Mouse (Mus musculus) embryonic facial prominence, embryonic 15.5 days (tissue): Measurements from ENCODE around the gene Kifc5b. TPM values are rescaled to one million over a fixed set of nuclear protein-coding genes. Genes with fewer than 3 reads are reported as not detected.
"Not testable (repeated sequence)": the region's sequence is repeated elsewhere in the genome, so short reads cannot be mapped to it uniquely, and the experiment has no call there.

Experiments
- ATAC-seq: fragments of 200-750 bp; cut with Nextera tagmentation; 2 replicates; pipeline ENCODE4 v1.8.0; 2017; ENCODE audit warnings: low read depth, moderate TSS enrichment; ENCODE audit not compliant: insufficient number of reproducible peaks, low FRiP score, low TSS enrichment
- H3K27ac ChIP-seq: fragments of 300-500 bp; sonication (generic); replicated peaks from 2 replicates; pipeline ENCODE4 v1.5.1; 2015; ENCODE audit warnings: mild to moderate bottlenecking, inconsistent platforms
- H3K27me3 ChIP-seq: fragments of 300-500 bp; sonication (generic); 2 replicates; pipeline ENCODE4 v1.6.1; 2015; ENCODE audit warnings: inconsistent platforms
- H3K36me3 ChIP-seq: fragments of 300-500 bp; sonication (generic); 2 replicates; pipeline ENCODE4 v1.6.1; 2015; ENCODE audit warnings: mild to moderate bottlenecking, inconsistent platforms
- H3K4me1 ChIP-seq: fragments of 300-500 bp; sonication (generic); 2 replicates; pipeline ENCODE4 v1.6.1; 2015; ENCODE audit warnings: inconsistent platforms
- H3K4me2 ChIP-seq: fragments of 300-500 bp; sonication (generic); replicated peaks from 2 replicates; pipeline ENCODE4 v1.6.1; 2015; ENCODE audit warnings: mild to moderate bottlenecking, inconsistent platforms
- H3K4me3 ChIP-seq: fragments of 300-500 bp; sonication (generic); replicated peaks from 2 replicates; pipeline ENCODE4 v1.5.1; 2015; ENCODE audit warnings: mild to moderate bottlenecking, inconsistent platforms
- H3K9ac ChIP-seq: fragments of 300-500 bp; sonication (generic); 2 replicates; pipeline ENCODE4 v1.6.1; 2015; ENCODE audit warnings: inconsistent platforms
- H3K9me3 ChIP-seq: fragments of 300-500 bp; sonication (generic); replicated peaks from 2 replicates; pipeline ENCODE4 v1.6.1; 2016; ENCODE audit warnings: inconsistent platforms
- WGBS: fragments of 180-500 bp; shearing (Covaris S2); methylation state at CpG from one replicate; pipeline ENCODE4 v1.1.7; 2015; 5-methylcytosine and 5-hydroxymethylcytosine counted together
- microRNA-seq: library from miRNA; unstranded; fragments of <30 nt; microRNA quantifications from one replicate; pipeline ENCODE4, GENCODE M21; 2016; ENCODE audit warnings: borderline number of aligned reads
- polyA plus RNA-seq: library from polyadenylated mRNA; unstranded; fragments of >200 nt; fragmentation: Nextera tagmentation; extraction: Ambion mirVana; gene quantifications from 2 replicates; pipeline ENCODE4 v1.2.1, GENCODE M21; 2015

Gene Kifc5b
- polyA plus RNA-seq, 1 experiment from 2014 or later, result 7.4 TPM

- Histone ChIP-seq H3K4me3 (peak overlapping the region; percentile 85), H3K9me3 (no peaks in the 10 kb centered on the region), H3K9ac (peak overlapping the region; percentile 76), H3K27ac (peak overlapping the region; percentile 93), H3K4me2 (peak overlapping the region; percentile 83), H3K27me3 (no peaks in the 10 kb centered on the region), H3K36me3 (peaks cover 51% of the 10 kb centered on the region), H3K4me1 (peaks cover 45% of the 10 kb centered on the region)
- ATAC-seq, result no peak
- 3% methylated on average over 3 of the region's 3 CpGs for WGBS
Measured at GRCm38 (mm10) chr17:26972107-26972506, 55.2 kb downstream of the Kifc5b start.

- Histone ChIP-seq H3K27me3 (no peaks in the 10 kb centered on the region), H3K4me1 (peaks cover 45% of the 10 kb centered on the region), H3K9ac (peak within 1 kb of the TSS; percentile 76), H3K9me3 (no peaks in the 10 kb centered on the region), H3K36me3 (peaks cover 49% of the 10 kb centered on the region), H3K4me2 (peak within 1 kb of the TSS; percentile 83), H3K27ac (peak within 1 kb of the TSS; percentile 93), H3K4me3 (peak within 1 kb of the TSS; percentile 85)
- WGBS, result under 1% methylated on average over 75 of the region's 75 CpGs
- peak; percentile 99 for ATAC-seq
Measured at GRCm38 (mm10) chr17:26972703-26973574, 56.0 kb downstream of the Kifc5b start, which contains the start of gene Zbtb9. Zbtb9 (plus strand) TSS chr17:26973167.

- Histone ChIP-seq H3K27ac (no peak overlapping the region), H3K9ac (no peak overlapping the region), H3K9me3 (no peaks in the 10 kb centered on the region), H3K27me3 (no peaks in the 10 kb centered on the region), H3K36me3 (peaks cover 53% of the 10 kb centered on the region), H3K4me3 (peak overlapping the region; percentile 85), H3K4me2 (no peak overlapping the region), H3K4me1 (peaks cover 45% of the 10 kb centered on the region)
- 93% methylated on average over 15 of the region's 15 CpGs for WGBS
- ATAC-seq, result no peak
Measured at GRCm38 (mm10) chr17:26974547-26974946, 57.7 kb downstream of the Kifc5b start.

GRCm38 (mm10) chr17:26975415-26975814 is 58.5 kb downstream of the Kifc5b start:
- Histone ChIP-seq H3K4me1 (peaks cover 45% of the 10 kb centered on the region), H3K4me3 (no peak overlapping the region), H3K27ac (no peak overlapping the region), H3K9ac (no peak overlapping the region), H3K9me3 (no peaks in the 10 kb centered on the region), H3K27me3 (no peaks in the 10 kb centered on the region), H3K4me2 (no peak overlapping the region), H3K36me3 (peaks cover 53% of the 10 kb centered on the region)
- ATAC-seq, result no peak

GRCm38 (mm10) chr17:26977354-26977753 is 60.5 kb downstream of the Kifc5b start:
- WGBS, result 88% methylated on average over 6 of the region's 6 CpGs
- H3K4me1 ChIP-seq, result peaks cover 26% of the 10 kb centered on the region
- H3K4me2 ChIP-seq, ATAC-seq, H3K27me3 ChIP-seq, H3K9ac ChIP-seq, H3K9me3 ChIP-seq, H3K4me3 ChIP-seq, H3K27ac ChIP-seq: not testable (repeated sequence)
- H3K36me3 ChIP-seq, result peaks cover 48% of the 10 kb centered on the region

GRCm38 (mm10) chr17:26979426-26979825 is 62.5 kb downstream of the Kifc5b start:
- WGBS, result 77% methylated on average over 2 of the region's 2 CpGs
- Histone ChIP-seq H3K36me3 (peaks cover 48% of the 10 kb centered on the region), H3K9me3 (no peaks in the 10 kb centered on the region), H3K4me1 (peaks cover 15% of the 10 kb centered on the region), H3K4me2 (no peak overlapping the region), H3K27ac (no peak overlapping the region), H3K4me3 (no peak overlapping the region), H3K9ac (no peak overlapping the region), H3K27me3 (no peaks in the 10 kb centered on the region)
- ATAC-seq, result no peak

- Histone ChIP-seq H3K4me2 (no peak overlapping the region), H3K36me3 (peaks cover 31% of the 10 kb centered on the region), H3K9me3 (no peaks in the 10 kb centered on the region), H3K27ac (no peak overlapping the region), H3K4me1 (peaks cover under 1% of the 10 kb centered on the region; the same call in 1 of the 2 replicates), H3K27me3 (no peaks in the 10 kb centered on the region), H3K9ac (no peak overlapping the region), H3K4me3 (no peak overlapping the region)
- ATAC-seq, result no peak
- WGBS, result 71% methylated on average over 2 of the region's 2 CpGs
Measured at GRCm38 (mm10) chr17:26981050-26981449, 64.2 kb downstream of the Kifc5b start.

Small RNA genes within 50 kb of the gene (microRNA-seq; reads per million reads assigned to microRNA genes)
- gene Gm27775, result not detected
- 0.52 reads per million for gene Mir3083
- not detected for gene Mir6968

Other genes with a start within 250 kb of the Kifc5b start
- 7.5 and 9.3 TPM in 2 replicates for gene Crebrf, start 201.4 kb upstream of the Kifc5b start, polyA plus RNA-seq
- 47.8 and 49.6 TPM in 2 replicates for gene Bnip1, start 136.0 kb upstream of the Kifc5b start, polyA plus RNA-seq
- 8.8 and 11.4 TPM in 2 replicates for gene Nkx2-5, start 72.1 kb upstream of the Kifc5b start, polyA plus RNA-seq
- gene Phf1, start 16.0 kb downstream of the Kifc5b start, polyA plus RNA-seq, result 13.6 and 17.4 TPM in 2 replicates
- gene Cuta, start 22.5 kb downstream of the Kifc5b start, polyA plus RNA-seq, result 172 and 180 TPM in 2 replicates
- gene Syngap1, start 24.2 kb downstream of the Kifc5b start, polyA plus RNA-seq, result 2.2 and 3.2 TPM in 2 replicates
- 13.8 and 15.6 TPM in 2 replicates for gene Zbtb9, start 56.1 kb downstream of the Kifc5b start, polyA plus RNA-seq
- gene Bak1, start 111.9 kb downstream of the Kifc5b start, polyA plus RNA-seq, result 5.6 and 7.3 TPM in 2 replicates
- 5.3 TPM in 2 replicates for gene Itpr3, start 140.2 kb downstream of the Kifc5b start, polyA plus RNA-seq
- 301 and 312 TPM in 2 replicates for gene Uqcc2, start 216.8 kb downstream of the Kifc5b start, polyA plus RNA-seq